Mouse (Mus musculus) liver, embryonic 16.5 days (tissue): ENCODE measurements around the gene Hivep2. TPM values are rescaled to one million over a fixed set of nuclear protein-coding genes. Genes with fewer than 3 reads are reported as not detected.

Experiments used
- ATAC-seq: fragments of 200-750 bp; cut with Nextera tagmentation; 2 replicates; pipeline ENCODE4 v1.8.0; 2017; ENCODE audit warnings: low read depth, mild to moderate bottlenecking, moderate number of reproducible peaks, moderate library complexity
- H3K27ac ChIP-seq: fragments of 300-500 bp; sonication (generic); 2 replicates; pipeline ENCODE4 v1.5.1; 2014; ENCODE audit warnings: mild to moderate bottlenecking, low read length
- H3K27me3 ChIP-seq: fragments of 300-500 bp; sonication (generic); 2 replicates; pipeline ENCODE4 v1.6.1; 2014; ENCODE audit warnings: low read depth, low read length, mixed read lengths; ENCODE audit not compliant: control insufficient read depth, insufficient read depth
- H3K36me3 ChIP-seq: fragments of 300-500 bp; sonication (generic); 2 replicates; pipeline ENCODE4 v1.6.1; 2014; ENCODE audit warnings: mild to moderate bottlenecking; ENCODE audit not compliant: control insufficient read depth, insufficient read depth
- H3K4me1 ChIP-seq: fragments of 300-500 bp; sonication (generic); 2 replicates; pipeline ENCODE4 v1.6.1; 2014; ENCODE audit warnings: low read depth, low read length, mixed read lengths; ENCODE audit not compliant: control insufficient read depth
- H3K4me2 ChIP-seq: fragments of 300-500 bp; sonication (generic); 2 replicates; pipeline ENCODE4 v1.6.1; 2014; ENCODE audit warnings: low read depth, low read length, mixed read lengths
- H3K4me3 ChIP-seq: fragments of 300-500 bp; sonication (generic); 2 replicates; pipeline ENCODE4 v1.5.1; 2014; ENCODE audit warnings: low read depth, mild to moderate bottlenecking, low read length
- H3K9ac ChIP-seq: fragments of 300-500 bp; sonication (generic); 2 replicates; pipeline ENCODE4 v1.6.1; 2014; ENCODE audit warnings: low read depth, low read length
- H3K9me3 ChIP-seq: fragments of 300-500 bp; sonication (generic); replicated peaks from 2 replicates; pipeline ENCODE4 v1.6.1; 2016; ENCODE audit warnings: low read length; ENCODE audit not compliant: control insufficient read depth
- WGBS: fragments of 180-500 bp; shearing (Covaris S2); extraction: QIAGEN DNeasy Blood & Tissue Kit; methylation state at CpG from one replicate; pipeline ENCODE4 v1.1.7; 2014; ENCODE audit not compliant: insufficient replicate concordance; 5-methylcytosine and 5-hydroxymethylcytosine counted together
- polyA plus RNA-seq: library from polyadenylated mRNA; unstranded; fragments of >200 nt; fragmentation: Nextera tagmentation; extraction: Ambion mirVana; gene quantifications from 2 replicates; pipeline ENCODE4 v1.2.1, GENCODE M21; 2015

The Hivep2 gene
- polyA plus RNA-seq, 1 experiment from 2014 or later = 0.55 TPM

DNA sequence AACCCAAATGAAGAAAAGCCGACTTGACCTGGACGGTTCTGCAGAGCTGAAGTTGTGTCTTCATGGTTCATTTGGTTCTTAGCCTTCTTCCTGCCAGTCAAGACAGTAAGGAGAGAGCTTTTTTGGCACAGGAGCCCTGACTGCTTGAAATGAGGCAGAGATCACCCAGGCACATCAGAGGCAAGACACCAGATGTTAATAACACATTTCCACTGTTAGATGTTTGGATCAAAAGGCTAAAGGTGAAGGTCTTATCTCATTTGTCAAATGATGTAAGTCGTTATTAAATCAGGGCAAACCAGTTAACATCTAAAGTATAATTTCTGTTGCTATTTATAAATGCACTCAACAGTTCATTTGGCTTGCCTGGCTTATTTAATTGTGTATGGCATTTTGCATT is 22.2 kb upstream of the Hivep2 start:
- no peaks in the 10 kb centered on the region for H3K4me1 ChIP-seq
- 55% methylated on average over 3 of the region's 3 CpGs for WGBS
- no peak overlapping the region for H3K9ac ChIP-seq
- no peak for ATAC-seq
- H3K4me2 ChIP-seq = no peak overlapping the region
- no peaks in the 10 kb centered on the region for H3K27me3 ChIP-seq
- H3K9me3 ChIP-seq = no peaks in the 10 kb centered on the region
- no peak overlapping the region for H3K27ac ChIP-seq
- H3K36me3 ChIP-seq = no peaks in the 10 kb centered on the region
- no peak overlapping the region for H3K4me3 ChIP-seq

- H3K4me1 ChIP-seq = no peaks in the 10 kb centered on the region
- WGBS = 46% methylated on average over 7 of the region's 7 CpGs
- no peaks in the 10 kb centered on the region for H3K9me3 ChIP-seq
- H3K9ac ChIP-seq = no peak overlapping the region
- no peaks in the 10 kb centered on the region for H3K36me3 ChIP-seq
- H3K27me3 ChIP-seq = no peaks in the 10 kb centered on the region
- H3K4me2 ChIP-seq = no peak overlapping the region
- H3K4me3 ChIP-seq = no peak overlapping the region
- ATAC-seq = no peak
- H3K27ac ChIP-seq = no peak overlapping the region
Measured at GRCm38 (mm10) chr10:13946498-13946897, 19.4 kb upstream of the Hivep2 start.

- H3K4me1 ChIP-seq = no peaks in the 10 kb centered on the region; the same call in 1 of the 2 replicates
- H3K4me2 ChIP-seq = no peak overlapping the region
- no peak for ATAC-seq
- H3K36me3 ChIP-seq = no peaks in the 10 kb centered on the region
- no peak overlapping the region for H3K4me3 ChIP-seq
- WGBS = 60% methylated on average over 2 of the region's 2 CpGs
- H3K9me3 ChIP-seq = no peaks in the 10 kb centered on the region
- H3K27me3 ChIP-seq = peaks cover 48% of the 10 kb centered on the region
- no peak overlapping the region for H3K27ac ChIP-seq
- no peak overlapping the region for H3K9ac ChIP-seq
Measured at GRCm38 (mm10) chr10:13962965-13963364, 2.9 kb upstream of the Hivep2 start.

GRCm38 (mm10) chr10:13963908-13964500 is 1.9 kb upstream of the Hivep2 start:
- H3K9ac ChIP-seq = peak overlapping the region; percentile 41; the same call in 1 of the 2 replicates
- H3K4me3 ChIP-seq = peak overlapping the region; percentile 65
- no peak for ATAC-seq
- WGBS = 7% methylated on average over 8 of the region's 8 CpGs
- no peaks in the 10 kb centered on the region for H3K9me3 ChIP-seq
- H3K4me2 ChIP-seq = peak overlapping the region; percentile 74
- H3K4me1 ChIP-seq = no peaks in the 10 kb centered on the region; the same call in 1 of the 2 replicates
- H3K36me3 ChIP-seq = no peaks in the 10 kb centered on the region
- peaks cover 54% of the 10 kb centered on the region for H3K27me3 ChIP-seq
- no peak overlapping the region for H3K27ac ChIP-seq

DNA sequence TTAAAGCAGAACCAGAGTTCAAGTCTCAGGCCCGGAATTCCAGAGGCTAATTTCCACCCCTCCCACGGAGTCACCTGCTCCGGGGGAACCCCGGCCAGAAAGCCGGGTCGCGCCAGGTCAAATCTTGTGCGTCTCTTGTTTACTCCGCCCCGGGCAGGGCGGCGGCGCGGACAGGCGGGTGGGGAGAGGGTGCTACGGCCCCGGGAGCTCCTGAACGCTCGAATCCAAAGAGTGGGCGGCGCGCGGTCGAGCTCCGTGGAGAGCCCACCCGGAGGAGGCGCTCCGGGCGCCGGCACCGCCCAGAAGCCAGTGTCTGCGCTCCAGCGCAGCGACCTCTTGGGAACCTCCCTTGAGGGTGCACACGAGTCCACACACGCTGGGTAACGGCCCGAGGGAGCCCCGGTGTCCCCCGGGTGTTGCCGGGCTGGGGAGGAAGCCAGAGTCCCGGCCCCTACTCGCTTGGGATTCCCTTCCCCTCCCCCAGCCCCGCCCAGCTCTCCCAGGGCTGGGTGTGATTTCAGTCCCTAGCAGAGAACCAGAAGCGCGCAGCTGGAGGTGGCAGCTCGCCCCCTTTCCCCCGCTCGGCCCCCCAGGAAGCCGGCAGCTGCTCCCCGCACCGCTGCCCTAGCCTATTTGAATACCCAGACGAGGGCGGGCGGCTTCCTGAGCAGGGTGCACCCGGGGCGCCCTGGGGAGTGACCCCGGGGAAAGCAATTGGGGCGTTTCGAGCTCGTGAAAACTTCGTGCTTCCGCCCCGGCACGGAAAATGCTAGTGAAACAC is 1.2 kb upstream of the Hivep2 start:
- Histone ChIP-seq H3K4me2 (peak overlapping the region; percentile 74), H3K4me1 (no peaks in the 10 kb centered on the region; the same call in 1 of the 2 replicates), H3K9me3 (no peaks in the 10 kb centered on the region), H3K36me3 (no peaks in the 10 kb centered on the region), H3K27ac (peak overlapping the region; percentile 47), H3K4me3 (peak overlapping the region; percentile 65), H3K27me3 (peaks cover 54% of the 10 kb centered on the region), H3K9ac (peak overlapping the region; percentile 41)
- under 1% methylated on average over 65 of the region's 65 CpGs for WGBS
- peak; percentile 67 for ATAC-seq

- H3K4me1 ChIP-seq = no peaks in the 10 kb centered on the region; the same call in 1 of the 2 replicates
- peak; percentile 50 for ATAC-seq
- H3K27me3 ChIP-seq = peaks cover 54% of the 10 kb centered on the region
- under 1% methylated on average over 52 of the region's 54 CpGs for WGBS
- no peaks in the 10 kb centered on the region for H3K9me3 ChIP-seq
- H3K27ac ChIP-seq = peak overlapping the region; percentile 59
- H3K4me3 ChIP-seq = peak overlapping the region; percentile 65
- no peaks in the 10 kb centered on the region for H3K36me3 ChIP-seq
- peak overlapping the region; percentile 42 for H3K9ac ChIP-seq
- peak overlapping the region; percentile 74 for H3K4me2 ChIP-seq
Measured at GRCm38 (mm10) chr10:13965316-13965973, 430 bp upstream of the Hivep2 start.

DNA sequence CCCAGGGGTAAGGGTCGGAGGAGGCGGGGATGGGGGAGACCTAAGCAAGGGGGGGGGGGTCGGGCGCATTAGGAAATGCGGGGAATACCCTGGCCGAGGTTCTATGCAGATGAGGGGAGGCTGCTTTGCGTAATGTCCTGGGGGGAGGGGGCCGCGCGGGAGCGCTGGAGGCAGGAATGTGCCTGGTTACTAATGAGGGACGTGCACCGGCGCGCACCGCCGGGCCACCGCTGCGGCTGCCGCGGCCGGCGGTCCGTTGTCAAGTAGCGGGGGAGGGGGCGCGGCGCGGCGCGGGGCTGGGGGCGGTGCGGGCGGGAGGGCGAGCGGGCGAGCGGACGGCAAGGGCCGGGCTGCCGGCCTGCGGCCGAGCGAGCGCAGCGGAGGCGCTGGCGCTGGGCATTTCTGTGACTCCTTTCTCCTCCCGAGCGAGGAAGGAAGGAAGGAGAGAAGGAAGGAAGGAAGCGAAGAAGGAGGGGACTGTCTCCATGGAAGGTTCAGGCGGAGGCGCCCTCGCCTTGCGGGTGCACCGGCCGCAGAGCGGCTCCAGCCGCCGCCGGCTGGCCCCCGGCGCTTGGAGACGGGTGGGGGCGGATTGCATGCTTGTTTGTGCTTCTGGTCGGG is 1.1 kb downstream of the Hivep2 start:
- ATAC-seq = peak; percentile 28

DNA sequence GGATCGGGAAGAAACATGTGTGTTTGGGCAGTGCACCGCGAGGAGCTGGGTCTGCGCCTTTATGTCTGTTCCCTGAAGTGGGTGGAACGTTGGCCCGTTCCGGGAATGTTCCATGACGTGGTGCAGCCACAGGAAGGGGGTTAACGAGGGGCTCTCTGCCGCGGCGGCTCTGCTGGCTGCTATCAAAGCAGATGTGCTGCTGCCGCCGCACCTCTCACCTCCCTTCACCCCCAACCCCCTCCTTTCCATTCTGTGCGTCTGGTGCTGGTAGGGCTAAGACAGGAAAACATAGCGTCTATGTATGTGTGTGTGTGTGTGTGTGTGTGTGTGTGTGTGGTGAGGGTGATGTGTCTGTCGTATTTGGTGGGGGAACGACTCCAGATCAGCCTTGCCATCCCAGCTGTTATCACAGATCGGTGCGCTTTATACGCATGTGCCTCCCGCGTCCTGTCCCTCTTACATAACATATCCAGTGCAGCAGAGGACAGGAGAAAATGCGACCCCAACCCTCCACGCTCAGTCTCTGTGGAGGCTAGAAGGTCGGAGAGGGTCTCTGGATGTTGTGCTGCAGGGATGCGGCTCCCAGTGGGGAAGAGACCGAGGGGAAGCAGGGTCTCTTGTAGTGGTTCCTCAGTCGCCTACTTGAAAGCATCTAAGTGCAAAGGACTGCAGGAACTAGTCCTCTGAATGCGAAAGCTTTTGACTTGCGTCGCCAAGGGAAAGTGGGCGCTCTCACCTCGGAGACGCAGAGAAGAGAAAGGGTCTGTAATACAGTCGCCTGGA is 1.8 kb downstream of the Hivep2 start:
- 1% methylated on average over 36 of the region's 36 CpGs for WGBS
- H3K4me1 ChIP-seq = no peaks in the 10 kb centered on the region; the same call in 1 of the 2 replicates
- H3K36me3 ChIP-seq = no peaks in the 10 kb centered on the region
- H3K27me3 ChIP-seq = peaks cover 54% of the 10 kb centered on the region
- no peak for ATAC-seq
- H3K9ac ChIP-seq = peak overlapping the region; percentile 22; the same call in 1 of the 2 replicates
- H3K4me3 ChIP-seq = peak overlapping the region; percentile 65
- no peak overlapping the region for H3K27ac ChIP-seq
- H3K4me2 ChIP-seq = peak overlapping the region; percentile 74
- H3K9me3 ChIP-seq = no peaks in the 10 kb centered on the region

More for the DNA sequence above, 1.1 kb downstream of the Hivep2 start:
- peak overlapping the region; percentile 65 for H3K4me3 ChIP-seq
- peak overlapping the region; percentile 57 for H3K9ac ChIP-seq
- H3K9me3 ChIP-seq = no peaks in the 10 kb centered on the region
- under 1% methylated on average over 48 of the region's 66 CpGs for WGBS
- H3K27me3 ChIP-seq = peaks cover 54% of the 10 kb centered on the region
- H3K27ac ChIP-seq = peak overlapping the region; percentile 59; the same call in 1 of the 2 replicates
- no peaks in the 10 kb centered on the region for H3K36me3 ChIP-seq
- H3K4me1 ChIP-seq = no peaks in the 10 kb centered on the region; the same call in 1 of the 2 replicates
- H3K4me2 ChIP-seq = peak overlapping the region; percentile 74
